Mouse (Mus musculus): ENCODE data around the gene Gcn1l1. TPM values are rescaled to one million over a fixed set of nuclear protein-coding genes. Genes with fewer than 3 reads are reported as not detected.

Gcn1l1 gene
- polyA plus RNA-seq, 1 experiment from 2014 or later, result 56.0 TPM

GRCm38 (mm10) chr5:115543509-115544253, 21.4 kb upstream of the Gcn1l1 start:
- Histone ChIP-seq H3K9me3 (ENCODE audit: control insufficient read depth, low read length) (no peaks in the 10 kb centered on the region), H3K4me1 (ENCODE audit: control insufficient read depth, insufficient read depth, low read length) (peaks cover 36% of the 10 kb centered on the region), H3K4me2 (replicated peaks; ENCODE audit: low read depth, low read length) (peak overlapping the region; percentile 31), H3K27me3 (ENCODE audit: control insufficient read depth, insufficient read depth, low read length) (no peaks in the 10 kb centered on the region), H3K36me3 (ENCODE audit: control insufficient read depth, insufficient read depth, low read length) (peaks cover 30% of the 10 kb centered on the region), H3K4me3 (ENCODE audit: low read length) (no peak overlapping the region), H3K27ac (ENCODE audit: low read depth, low read length) (peak overlapping the region; percentile 79), H3K9ac (ENCODE audit: low read depth, low read length) (no peak overlapping the region; the same call in 1 of the 2 replicates)
- 28% methylated on average over 17 of the region's 17 CpGs for WGBS
- ATAC-seq (ENCODE audit: low FRiP score, low TSS enrichment), result peak; percentile 51

- Histone ChIP-seq H3K4me1 (ENCODE audit: control insufficient read depth, insufficient read depth, low read length) (peaks cover 36% of the 10 kb centered on the region), H3K9ac (ENCODE audit: low read depth, low read length) (peak overlapping the region; percentile 31), H3K4me3 (ENCODE audit: low read length) (no peak overlapping the region), H3K27ac (ENCODE audit: low read depth, low read length) (peak overlapping the region; percentile 43; the same call in 1 of the 2 replicates), H3K9me3 (ENCODE audit: control insufficient read depth, low read length) (no peaks in the 10 kb centered on the region), H3K27me3 (ENCODE audit: control insufficient read depth, insufficient read depth, low read length) (no peaks in the 10 kb centered on the region), H3K4me2 (replicated peaks; ENCODE audit: low read depth, low read length) (no peak overlapping the region), H3K36me3 (ENCODE audit: control insufficient read depth, insufficient read depth, low read length) (peaks cover 36% of the 10 kb centered on the region)
- 56% methylated on average over 18 of the region's 18 CpGs for WGBS
- no peak for ATAC-seq (ENCODE audit: low FRiP score, low TSS enrichment)
These were observed 20.3 kb upstream of the Gcn1l1 start for GRCm38 (mm10) chr5:115544655-115545185.

GRCm38 (mm10) chr5:115545636-115546035, 19.4 kb upstream of the Gcn1l1 start:
- WGBS, result 78% methylated on average over 14 of the region's 14 CpGs
- Histone ChIP-seq H3K4me1 (ENCODE audit: control insufficient read depth, insufficient read depth, low read length) (peaks cover 36% of the 10 kb centered on the region), H3K9me3 (ENCODE audit: control insufficient read depth, low read length) (no peaks in the 10 kb centered on the region), H3K9ac (ENCODE audit: low read depth, low read length) (no peak overlapping the region), H3K36me3 (ENCODE audit: control insufficient read depth, insufficient read depth, low read length) (peaks cover 36% of the 10 kb centered on the region), H3K27me3 (ENCODE audit: control insufficient read depth, insufficient read depth, low read length) (no peaks in the 10 kb centered on the region), H3K4me2 (replicated peaks; ENCODE audit: low read depth, low read length) (no peak overlapping the region), H3K4me3 (ENCODE audit: low read length) (no peak overlapping the region), H3K27ac (ENCODE audit: low read depth, low read length) (no peak overlapping the region)
- ATAC-seq (ENCODE audit: low FRiP score, low TSS enrichment), result no peak

GRCm38 (mm10) chr5:115546536-115546935, 18.5 kb upstream of the Gcn1l1 start:
- Histone ChIP-seq H3K4me3 (ENCODE audit: low read length) (no peak overlapping the region), H3K27ac (ENCODE audit: low read depth, low read length) (peak overlapping the region; percentile 67; the same call in 1 of the 2 replicates), H3K36me3 (ENCODE audit: control insufficient read depth, insufficient read depth, low read length) (peaks cover 41% of the 10 kb centered on the region), H3K27me3 (ENCODE audit: control insufficient read depth, insufficient read depth, low read length) (no peaks in the 10 kb centered on the region), H3K4me1 (ENCODE audit: control insufficient read depth, insufficient read depth, low read length) (peaks cover 36% of the 10 kb centered on the region), H3K4me2 (replicated peaks; ENCODE audit: low read depth, low read length) (no peak overlapping the region), H3K9me3 (ENCODE audit: control insufficient read depth, low read length) (no peaks in the 10 kb centered on the region), H3K9ac (ENCODE audit: low read depth, low read length) (no peak overlapping the region)
- ATAC-seq (ENCODE audit: low FRiP score, low TSS enrichment), result no peak
- WGBS, result 63% methylated on average over 11 of the region's 11 CpGs

GRCm38 (mm10) chr5:115547014-115547413, 18.0 kb upstream of the Gcn1l1 start:
- no peak for ATAC-seq (ENCODE audit: low FRiP score, low TSS enrichment)
- Histone ChIP-seq H3K4me1 (ENCODE audit: control insufficient read depth, insufficient read depth, low read length) (peaks cover 36% of the 10 kb centered on the region), H3K4me2 (replicated peaks; ENCODE audit: low read depth, low read length) (no peak overlapping the region), H3K27ac (ENCODE audit: low read depth, low read length) (peak overlapping the region; percentile 67; the same call in 1 of the 2 replicates), H3K36me3 (ENCODE audit: control insufficient read depth, insufficient read depth, low read length) (peaks cover 46% of the 10 kb centered on the region), H3K9ac (ENCODE audit: low read depth, low read length) (0 out of 2 replicates have a peak overlapping the region, but pooled peaks have one; percentile 28), H3K4me3 (ENCODE audit: low read length) (no peak overlapping the region), H3K27me3 (ENCODE audit: control insufficient read depth, insufficient read depth, low read length) (no peaks in the 10 kb centered on the region), H3K9me3 (ENCODE audit: control insufficient read depth, low read length) (no peaks in the 10 kb centered on the region)
- WGBS, result 11% methylated on average over 6 of the region's 6 CpGs

- Histone ChIP-seq H3K4me2 (replicated peaks; ENCODE audit: low read depth, low read length) (no peak overlapping the region), H3K9me3 (ENCODE audit: control insufficient read depth, low read length) (no peaks in the 10 kb centered on the region), H3K27ac (ENCODE audit: low read depth, low read length) (peak overlapping the region; percentile 67), H3K4me1 (ENCODE audit: control insufficient read depth, insufficient read depth, low read length) (peaks cover 32% of the 10 kb centered on the region), H3K27me3 (ENCODE audit: control insufficient read depth, insufficient read depth, low read length) (no peaks in the 10 kb centered on the region), H3K4me3 (ENCODE audit: low read length) (no peak overlapping the region), H3K9ac (ENCODE audit: low read depth, low read length) (0 out of 2 replicates have a peak overlapping the region, but pooled peaks have one; percentile 28), H3K36me3 (ENCODE audit: control insufficient read depth, insufficient read depth, low read length) (peaks cover 50% of the 10 kb centered on the region)
- 60% methylated on average over 7 of the region's 7 CpGs for WGBS
- ATAC-seq (ENCODE audit: low FRiP score, low TSS enrichment), result no peak
These were observed 17.6 kb upstream of the Gcn1l1 start for GRCm38 (mm10) chr5:115547421-115547820.

- no peak overlapping the region for H3K4me3 ChIP-seq (ENCODE audit: low read length)
- no peak overlapping the region for H3K4me2 ChIP-seq (replicated peaks; ENCODE audit: low read depth, low read length)
- H3K36me3 ChIP-seq (ENCODE audit: control insufficient read depth, insufficient read depth, low read length), result peaks cover 63% of the 10 kb centered on the region
- 96% methylated on average over 18 of the region's 18 CpGs for WGBS
- no peak for ATAC-seq (ENCODE audit: low FRiP score, low TSS enrichment)
- peaks cover 19% of the 10 kb centered on the region for H3K4me1 ChIP-seq (ENCODE audit: control insufficient read depth, insufficient read depth, low read length)
- H3K27ac ChIP-seq (ENCODE audit: low read depth, low read length), result no peak overlapping the region
- H3K27me3 ChIP-seq (ENCODE audit: control insufficient read depth, insufficient read depth, low read length), result no peaks in the 10 kb centered on the region
- no peaks in the 10 kb centered on the region for H3K9me3 ChIP-seq (ENCODE audit: control insufficient read depth, low read length)
- no peak overlapping the region for H3K9ac ChIP-seq (ENCODE audit: low read depth, low read length)
These were observed 16.4 kb upstream of the Gcn1l1 start for GRCm38 (mm10) chr5:115548501-115549285.

GRCm38 (mm10) chr5:115550482-115551005, 14.5 kb upstream of the Gcn1l1 start:
- Histone ChIP-seq H3K4me2 (replicated peaks; ENCODE audit: low read depth, low read length) (no peak overlapping the region), H3K36me3 (ENCODE audit: control insufficient read depth, insufficient read depth, low read length) (peaks cover 68% of the 10 kb centered on the region), H3K4me1 (ENCODE audit: control insufficient read depth, insufficient read depth, low read length) (peaks cover 14% of the 10 kb centered on the region), H3K4me3 (ENCODE audit: low read length) (no peak overlapping the region), H3K27me3 (ENCODE audit: control insufficient read depth, insufficient read depth, low read length) (no peaks in the 10 kb centered on the region), H3K27ac (ENCODE audit: low read depth, low read length) (no peak overlapping the region), H3K9ac (ENCODE audit: low read depth, low read length) (no peak overlapping the region), H3K9me3 (ENCODE audit: control insufficient read depth, low read length) (no peaks in the 10 kb centered on the region)
- 77% methylated on average over 11 of the region's 11 CpGs for WGBS
- no peak for ATAC-seq (ENCODE audit: low FRiP score, low TSS enrichment)
